Mouse (Mus musculus) testis, adult 2 months (tissue): ENCODE results near the gene Asrgl1.

ENCODE experiments used
- CTCF ChIP-seq: fragments of 200-500 bp; IDR thresholded peaks from 2 replicates; pipeline ENCODE4 v1.5.1; 2012; ENCODE audit warnings: low read depth, mild to moderate bottlenecking, inconsistent platforms, low read length, moderate library complexity; ENCODE audit not compliant: control insufficient read depth, insufficient read depth, insufficient replicate concordance
- POLR2A ChIP-seq: fragments of 200-500 bp; IDR thresholded peaks from 2 replicates; pipeline ENCODE4 v1.6.1; 2012; ENCODE audit warnings: low read depth, mild to moderate bottlenecking, inconsistent platforms, low read length, moderate library complexity; ENCODE audit not compliant: control insufficient read depth

DNA sequence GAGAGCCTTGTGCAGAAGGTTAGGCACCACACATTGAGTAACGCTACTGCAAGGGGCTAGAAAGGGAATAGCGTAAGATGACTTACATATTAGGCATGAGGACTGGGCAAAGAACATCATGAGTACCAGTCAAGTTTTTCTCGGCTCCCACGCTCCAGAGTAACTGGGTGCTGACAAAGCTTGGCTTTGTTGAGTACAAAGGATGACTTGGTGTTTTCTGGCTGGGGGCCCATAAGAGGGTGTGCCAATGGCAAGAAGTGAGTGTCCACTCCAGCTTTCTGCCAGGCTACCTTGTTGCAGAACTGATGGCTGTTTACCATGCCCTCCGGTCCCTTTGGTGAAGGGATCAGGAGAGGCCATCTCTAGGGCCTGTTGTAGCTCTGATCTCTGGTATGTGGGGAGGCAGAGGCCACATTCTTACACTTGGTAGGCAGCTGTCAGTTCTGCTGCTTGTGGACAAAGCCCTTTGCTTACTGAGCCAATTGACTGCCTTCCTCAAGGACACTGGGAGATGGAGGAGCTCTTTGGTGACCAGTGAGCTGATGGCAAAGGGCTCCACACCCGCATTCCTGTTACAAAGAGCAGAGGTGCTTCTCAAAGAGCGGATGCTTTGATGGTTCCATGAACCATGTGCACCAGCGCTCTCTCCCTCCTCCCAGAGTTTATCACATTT lies 74.1 kb downstream of the Asrgl1 start:
- TF ChIP-seq POLR2A (no peak), CTCF (no peak)
